Mouse (Mus musculus) frontal cortex, postnatal 36 days (tissue): ENCODE measurements around the gene Kcnab3.
A peak's percentile ranks its signal among the peaks of the same experiment; 100 is the strongest.

Experiments
- DNase-seq, 2 experiments: peaks; one replicate each; pipeline ENCODE4 v3.0.0; 2022; ENCODE audit warnings: low spot score in 2 of 2

Gene Kcnab3

DNA sequence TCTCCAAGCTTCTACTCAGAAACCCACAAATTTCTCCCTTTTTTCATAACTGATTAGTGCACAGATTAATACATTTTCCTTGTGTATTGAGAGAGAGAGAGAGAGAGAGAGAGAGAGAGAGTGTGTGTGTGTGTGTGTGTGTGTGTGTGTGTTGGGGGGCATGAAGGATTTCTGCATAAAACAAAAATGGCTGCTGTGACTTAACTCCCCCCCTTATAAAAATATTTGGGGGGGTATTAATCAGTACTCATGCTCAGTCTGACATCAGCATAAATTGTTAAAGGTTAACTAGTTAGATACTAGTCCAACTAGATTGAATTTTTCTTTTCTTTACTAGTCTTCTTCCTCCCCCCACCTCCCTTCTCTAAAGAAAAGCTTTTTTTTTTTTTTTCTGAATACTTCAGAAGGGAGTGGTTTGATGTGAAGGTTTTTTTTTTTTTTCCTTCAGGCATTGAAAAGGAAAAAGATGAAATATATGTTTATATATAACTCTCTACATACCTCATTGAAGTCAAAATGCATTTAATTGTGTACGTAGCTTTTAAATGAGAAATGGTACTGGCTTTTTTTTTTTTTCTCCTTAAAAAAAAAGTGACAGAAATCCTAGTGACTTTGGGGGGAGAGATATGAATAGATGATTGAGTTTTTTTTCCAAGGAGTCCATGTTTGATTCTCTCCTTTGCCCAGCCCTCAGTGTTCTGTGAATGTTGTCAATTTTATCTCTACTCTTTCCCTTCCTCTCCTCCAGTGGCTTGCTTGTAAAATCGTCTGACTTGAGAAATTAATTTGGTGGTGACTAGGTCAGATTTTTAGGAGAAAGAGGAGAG lies 44.1 kb downstream of the Kcnab3 start:
- no peak for DNase-seq

DNA sequence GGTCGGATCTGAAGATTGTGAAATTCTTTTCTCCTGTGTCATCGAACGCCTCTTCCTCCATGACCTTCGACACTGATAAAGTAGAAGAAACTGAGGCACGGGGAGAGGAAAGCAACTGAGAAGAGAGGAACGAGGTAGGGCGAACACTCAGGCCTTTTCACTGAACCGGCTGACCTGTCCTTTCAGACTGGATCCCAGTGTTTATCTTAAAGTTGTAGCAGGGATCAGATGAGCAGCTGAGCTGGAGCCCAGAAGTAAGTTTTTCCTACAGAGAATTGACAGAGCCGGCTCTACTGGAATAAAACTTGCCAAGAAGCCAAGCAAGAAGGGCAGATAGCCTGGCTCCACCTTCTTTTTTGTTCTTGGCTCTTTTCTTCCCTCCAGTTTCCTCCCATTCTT lies 44.8 kb downstream of the Kcnab3 start:
- no peak for DNase-seq

DNA sequence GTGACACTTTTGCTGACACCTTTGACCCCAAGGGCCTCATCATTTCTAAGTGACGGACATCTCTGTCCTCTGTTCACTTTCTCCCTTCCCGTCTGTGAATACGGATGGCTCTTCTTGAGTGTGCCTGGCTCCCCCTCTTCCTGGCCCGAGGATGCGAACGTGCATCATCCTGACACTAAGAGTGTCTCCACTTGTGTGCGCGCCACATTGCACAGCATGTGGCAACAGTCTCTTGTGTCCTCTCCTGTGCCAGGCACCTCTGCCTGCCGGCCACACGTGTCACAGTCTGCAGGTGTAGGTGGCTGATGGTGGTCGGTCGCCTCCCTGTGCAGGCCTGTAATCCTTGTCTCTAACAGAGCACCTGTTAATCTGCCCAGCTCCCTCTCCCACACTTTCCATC lies 45.5 kb downstream of the Kcnab3 start:
- no peak for DNase-seq

DNA sequence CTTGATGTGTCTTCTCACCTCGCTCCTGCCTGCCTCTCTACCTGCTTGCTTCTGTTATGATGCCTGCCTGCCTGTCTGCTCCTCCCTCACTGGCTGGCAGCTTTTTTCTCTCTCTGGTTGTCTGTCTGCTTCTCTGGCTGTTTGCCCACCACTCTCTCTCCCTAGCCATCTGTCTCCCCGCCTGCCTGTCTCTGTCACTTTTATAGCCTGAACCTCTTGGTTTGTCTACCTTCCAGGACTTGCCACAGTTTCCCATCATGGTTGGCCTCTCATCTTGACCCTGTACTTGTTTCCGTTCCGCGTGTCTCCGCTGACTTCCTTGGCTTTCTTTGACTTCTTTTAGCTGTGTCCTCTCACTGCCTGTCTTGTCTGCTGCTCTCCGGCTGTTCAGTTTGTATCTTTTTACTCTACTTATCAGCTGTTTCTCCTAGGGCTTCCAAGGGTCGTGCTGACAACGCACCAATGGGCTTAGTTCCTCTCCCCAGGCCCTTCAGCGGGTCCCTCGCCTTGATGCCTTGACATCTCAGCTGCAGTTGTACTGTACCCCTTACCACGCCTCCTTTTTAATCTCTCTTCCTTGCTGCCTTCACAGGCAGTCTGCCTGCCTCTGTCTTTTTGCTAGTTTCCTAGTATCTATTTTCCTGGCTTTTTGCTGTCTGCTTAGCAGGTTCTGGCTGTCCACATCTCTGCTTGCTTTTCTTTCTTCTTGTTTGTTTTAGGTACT lies 46.2 kb downstream of the Kcnab3 start:
- DNase-seq, result peak; percentile 67 to 72

DNA sequence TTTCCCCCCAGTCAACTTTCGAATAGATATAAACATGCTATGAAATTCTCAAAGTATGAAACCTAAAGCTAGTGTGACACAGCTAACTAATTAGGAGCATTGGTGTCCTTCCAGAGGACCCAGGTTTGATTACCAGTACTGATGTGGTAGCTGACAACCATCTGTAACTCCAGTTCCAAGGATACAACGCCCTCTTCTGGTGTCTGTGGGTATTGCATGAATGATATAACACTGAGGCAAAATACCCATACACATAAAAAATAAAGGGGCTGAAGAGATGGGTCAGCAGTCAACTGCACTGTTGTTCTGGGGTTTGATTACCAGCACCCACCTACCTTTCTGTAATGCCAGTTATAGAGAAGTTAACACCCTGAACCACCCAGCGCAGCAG lies 46.7 kb downstream of the Kcnab3 start:
- DNase-seq, result no peak

DNA sequence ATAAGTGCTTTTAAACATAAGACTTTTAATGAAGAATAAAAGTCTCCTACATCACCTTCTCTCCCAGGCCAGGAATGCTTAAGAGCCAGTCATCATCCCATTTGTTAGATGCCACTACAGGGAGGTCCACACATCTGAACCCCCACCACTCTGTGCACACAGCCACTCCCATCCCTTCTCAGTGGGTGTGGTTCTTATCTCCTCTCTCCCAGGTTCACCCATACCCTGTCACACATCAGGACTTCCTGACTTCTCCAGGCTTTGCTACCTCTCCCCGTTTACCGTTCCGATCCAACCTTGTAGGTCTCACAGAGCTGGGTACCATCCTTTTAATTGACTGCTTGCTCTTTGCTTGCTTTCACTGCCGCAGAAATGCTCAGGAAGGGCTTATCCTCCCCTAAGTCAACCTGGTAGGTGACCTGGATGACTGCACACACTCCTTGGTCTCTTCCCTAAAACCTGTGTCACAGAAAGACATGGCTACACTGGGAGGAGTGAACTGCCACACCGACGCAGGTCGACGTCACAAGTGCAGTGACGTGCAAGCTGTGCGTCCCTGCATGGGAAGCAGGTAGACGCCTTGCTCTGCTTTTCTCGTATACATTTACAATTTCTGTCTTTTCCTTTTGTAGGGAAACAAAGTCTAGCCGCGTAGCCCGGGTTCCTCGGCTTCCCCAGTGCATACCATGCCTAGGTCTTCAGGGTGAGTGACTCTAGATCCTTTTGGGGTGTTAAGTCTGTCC lies 47.3 kb downstream of the Kcnab3 start:
- no peak for DNase-seq

DNA sequence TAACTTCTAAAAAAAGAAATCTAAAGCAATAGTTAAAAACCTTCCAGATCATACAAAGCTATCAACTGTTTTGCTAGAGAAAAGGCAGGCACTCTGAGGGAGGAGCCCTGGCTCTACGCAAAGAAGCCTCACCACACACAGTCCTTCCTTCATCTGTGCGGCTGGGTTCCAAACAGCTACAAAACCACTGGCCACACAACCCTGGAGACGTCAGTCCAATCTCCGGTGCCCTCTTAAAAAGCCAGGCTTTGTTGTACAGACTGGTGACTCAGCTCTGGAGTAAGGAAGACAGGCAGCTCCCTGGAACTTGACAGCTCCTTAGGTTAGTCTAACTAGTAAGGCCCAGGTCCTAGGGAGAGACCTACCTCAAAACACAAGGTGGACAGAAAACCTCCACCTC lies 49.6 kb downstream of the Kcnab3 start:
- no peak for DNase-seq

DNA sequence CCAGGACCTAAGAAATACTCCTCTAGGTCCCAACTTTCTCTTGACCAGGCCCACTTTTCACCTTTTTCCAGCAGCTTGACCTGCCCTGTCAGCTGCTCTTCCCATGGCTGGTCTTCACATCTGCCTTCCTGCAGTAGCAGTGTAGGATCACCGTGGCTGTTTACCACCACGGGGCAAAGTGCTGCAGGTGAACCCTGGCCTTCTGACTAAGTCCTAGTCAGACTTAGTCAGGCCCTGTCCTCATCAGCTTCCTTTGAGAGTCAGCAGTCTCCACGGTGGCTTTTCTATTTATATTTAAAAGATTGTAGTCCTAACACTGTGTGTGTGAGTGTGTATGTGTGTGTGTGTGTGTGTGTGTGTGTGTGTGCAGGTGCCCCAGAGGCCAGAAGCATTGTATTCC lies 51.7 kb downstream of the Kcnab3 start:
- no peak for DNase-seq

DNA sequence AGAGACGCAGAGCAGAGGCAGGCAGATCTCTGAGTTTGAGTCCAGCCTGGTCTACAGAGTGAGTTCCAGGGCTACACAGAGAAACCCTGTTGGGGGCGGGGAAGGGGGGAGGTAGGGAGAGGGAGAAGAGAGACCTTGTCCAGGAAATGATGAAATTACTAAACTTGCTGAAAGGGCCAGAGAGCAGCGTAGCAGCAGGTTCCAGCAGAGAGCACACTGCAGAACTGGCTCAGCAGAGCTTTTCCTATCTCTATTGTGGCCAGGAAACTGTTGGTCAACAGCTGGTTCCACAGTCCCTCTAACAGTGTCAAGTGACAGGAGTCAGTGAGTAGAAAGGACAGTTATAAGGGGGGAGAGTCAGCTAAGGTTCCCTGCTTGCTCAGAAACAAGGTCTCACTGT lies 53.5 kb downstream of the Kcnab3 start:
- no peak for DNase-seq

DNA sequence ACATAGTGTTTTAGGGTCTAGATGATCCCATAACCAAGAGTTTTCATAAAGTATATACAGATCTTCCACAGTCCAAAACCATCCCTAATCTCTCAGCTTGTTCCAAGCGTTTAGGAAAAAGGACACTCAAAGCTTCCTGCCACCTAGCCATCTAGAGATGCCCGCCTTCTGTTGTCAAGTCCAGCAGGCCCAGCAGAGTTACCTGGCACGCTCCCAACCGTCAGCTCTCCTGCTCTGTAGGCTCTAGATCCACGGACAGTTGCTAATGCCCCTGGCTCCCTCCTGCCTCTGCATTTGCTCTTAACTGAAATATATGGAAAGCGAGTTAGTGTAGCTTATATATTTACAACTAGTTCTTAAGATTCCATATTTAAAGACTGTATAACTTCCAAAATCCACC lies 55.3 kb downstream of the Kcnab3 start:
- no peak for DNase-seq
